Mouse (Mus musculus): ENCODE results near the gene Aig1. TPM values are rescaled to one million over a fixed set of nuclear protein-coding genes. Genes with fewer than 3 reads are reported as not detected.

Gene Aig1
- total and polyA plus RNA-seq, 2 experiments from 2014 or later = 98.2 to 129 TPM

DNA sequence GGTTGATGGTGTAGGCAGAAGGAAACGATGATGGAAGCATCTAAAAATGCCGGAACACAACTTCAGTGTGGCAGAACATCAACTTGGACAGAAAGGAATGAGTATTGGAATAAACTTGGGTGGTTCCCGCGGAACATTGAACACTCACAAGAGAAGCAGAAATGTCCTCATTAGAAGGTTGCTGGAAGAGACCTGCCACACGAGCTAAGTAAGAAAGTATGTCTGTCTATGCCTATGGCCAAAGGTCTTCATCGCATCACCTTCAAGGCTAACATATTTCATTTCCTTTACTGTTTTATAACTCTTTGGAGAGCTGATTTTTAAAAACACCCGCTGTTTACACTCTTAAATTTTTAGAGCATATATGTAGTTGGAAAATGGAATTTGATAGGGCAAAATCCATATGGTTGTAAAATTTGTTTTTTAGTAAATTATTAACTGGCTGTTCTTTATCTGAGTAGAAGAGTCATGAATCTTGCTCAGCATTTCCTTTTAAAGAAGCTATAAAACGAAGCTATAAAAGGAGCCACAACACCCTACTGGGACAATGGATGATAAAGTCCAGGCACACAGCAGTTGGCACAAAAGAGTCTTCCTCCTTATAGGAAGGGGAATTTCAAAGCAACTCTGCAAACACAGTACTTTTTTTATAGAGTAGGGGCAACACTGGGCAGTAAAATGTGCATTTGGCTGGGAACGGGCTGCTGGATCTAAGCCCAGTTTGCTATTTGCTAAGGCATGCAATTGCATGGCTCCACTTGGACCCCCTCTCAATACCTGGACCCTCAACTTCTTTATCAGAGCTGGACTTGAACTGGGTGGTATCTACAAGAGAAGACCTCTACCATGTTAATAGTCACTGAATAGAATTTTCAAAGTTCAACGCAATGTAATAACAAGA lies 14.4 kb upstream of the Aig1 start:
- no peaks in the 10 kb centered on the region for H3K27me3 ChIP-seq (ENCODE audit: insufficient read depth, low read length)
- 83% methylated on average over 10 of the region's 10 CpGs for WGBS
- H3K9me3 ChIP-seq (ENCODE audit: low read length) = no peaks in the 10 kb centered on the region
- DNase-seq (no peak), ATAC-seq (no peak)
- no peak overlapping the region for H3K9ac ChIP-seq
- H3K36me3 ChIP-seq (ENCODE audit: insufficient read depth) = no peaks in the 10 kb centered on the region
- no peak overlapping the region for H3K4me2 ChIP-seq (ENCODE audit: low read depth)
- no peaks in the 10 kb centered on the region for H3K4me1 ChIP-seq (ENCODE audit: insufficient read depth)
- no peak for TF ChIP-seq CTCF (IDR thresholded peaks at IDR 0.05; ENCODE audit: low read depth)
- H3K27ac ChIP-seq (ENCODE audit: low read depth, low read length) = no peak overlapping the region
- no peak overlapping the region for H3K4me3 ChIP-seq (ENCODE audit: low read depth, low read length)

DNA sequence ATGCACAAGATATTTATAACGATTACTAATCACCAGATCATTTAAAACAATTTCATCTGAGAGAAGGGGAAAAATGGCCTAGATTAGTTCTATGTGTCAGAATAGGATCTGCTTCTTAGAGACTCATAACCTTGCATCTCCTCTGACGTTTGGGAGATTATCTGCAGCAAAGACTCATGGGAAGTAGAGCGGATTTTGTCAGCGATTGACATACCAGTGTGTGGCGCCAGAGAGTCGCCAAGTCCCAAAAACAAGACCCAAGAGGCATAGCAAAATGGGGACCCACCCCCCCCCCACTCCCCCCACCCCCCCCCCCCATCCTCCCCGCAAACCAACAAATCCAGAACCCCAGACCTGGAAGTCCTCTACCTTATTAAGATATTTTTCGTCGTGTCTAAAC lies 13.7 kb upstream of the Aig1 start:
- H3K4me2 ChIP-seq (ENCODE audit: low read depth) = no peak overlapping the region
- no peak for ATAC-seq
- no peak overlapping the region for H3K4me3 ChIP-seq (ENCODE audit: low read depth, low read length)
- no peak for TF ChIP-seq CTCF (IDR thresholded peaks at IDR 0.05; ENCODE audit: low read depth)
- no peak overlapping the region for H3K27ac ChIP-seq (ENCODE audit: low read depth, low read length)
- DNase-seq = no peak
- no peaks in the 10 kb centered on the region for H3K27me3 ChIP-seq (ENCODE audit: insufficient read depth, low read length)
- no peaks in the 10 kb centered on the region for H3K4me1 ChIP-seq (ENCODE audit: insufficient read depth)
- H3K36me3 ChIP-seq (ENCODE audit: insufficient read depth) = no peaks in the 10 kb centered on the region
- 72% methylated on average over 9 of the region's 9 CpGs for WGBS
- no peaks in the 10 kb centered on the region for H3K9me3 ChIP-seq (ENCODE audit: low read length)
- no peak overlapping the region for H3K9ac ChIP-seq

DNA sequence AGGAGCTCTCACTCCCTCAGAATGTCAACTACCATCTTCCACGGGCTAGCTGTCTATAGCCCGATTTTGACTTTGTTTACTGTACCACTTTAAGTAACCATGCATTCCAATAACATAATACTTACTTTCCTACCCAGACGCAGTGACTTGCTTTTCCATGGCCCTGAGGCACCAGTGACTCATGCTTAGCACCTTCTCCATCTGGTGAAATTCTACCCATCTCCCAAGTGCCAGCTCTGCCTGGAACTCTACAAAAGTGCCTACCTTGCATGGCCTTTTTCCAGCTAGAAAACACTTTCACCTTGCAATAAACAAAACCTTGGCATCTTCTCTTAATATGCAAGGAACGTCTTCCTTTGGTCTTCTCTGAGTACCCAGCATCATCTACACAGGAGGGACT lies 9.9 kb upstream of the Aig1 start:
- Histone ChIP-seq H3K4me1 (ENCODE audit: insufficient read depth) (no peaks in the 10 kb centered on the region), H3K4me3 (ENCODE audit: low read depth, low read length) (no peak overlapping the region), H3K36me3 (ENCODE audit: insufficient read depth) (no peaks in the 10 kb centered on the region), H3K9me3 (ENCODE audit: low read length) (no peaks in the 10 kb centered on the region), H3K27ac (ENCODE audit: low read depth, low read length) (no peak overlapping the region), H3K4me2 (ENCODE audit: low read depth) (no peak overlapping the region), H3K9ac (no peak overlapping the region), H3K27me3 (ENCODE audit: insufficient read depth, low read length) (no peaks in the 10 kb centered on the region)
- no peak for DNase-seq
- no peak for ATAC-seq
- no peak for TF ChIP-seq CTCF (IDR thresholded peaks at IDR 0.05; ENCODE audit: low read depth)
- WGBS = 91% methylated on average over 4 of the region's 4 CpGs

DNA sequence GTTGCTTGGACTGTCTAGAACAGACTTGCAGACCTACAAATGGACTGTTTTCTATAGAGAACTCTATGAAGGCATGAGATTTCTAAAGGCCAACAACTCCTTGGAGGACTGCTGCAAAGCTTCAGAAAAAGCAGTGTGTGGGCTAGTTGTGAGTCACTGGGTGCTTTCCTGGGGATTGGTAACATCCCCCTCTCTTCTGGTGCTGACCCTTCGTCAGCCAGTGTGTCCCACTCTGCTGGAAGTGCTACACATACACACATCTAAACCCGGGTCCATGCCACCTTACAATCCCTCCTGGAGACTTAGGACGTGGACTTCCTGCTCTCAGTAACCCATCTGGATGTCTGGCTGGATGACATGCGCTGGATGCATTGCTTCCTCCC lies 6.2 kb upstream of the Aig1 start:
- no peaks in the 10 kb centered on the region for H3K9me3 ChIP-seq (ENCODE audit: low read length)
- DNase-seq (no peak), ATAC-seq (no peak)
- 81% methylated on average over 4 of the region's 4 CpGs for WGBS
- no peak overlapping the region for H3K27ac ChIP-seq (ENCODE audit: low read depth, low read length)
- H3K4me2 ChIP-seq (ENCODE audit: low read depth) = no peak overlapping the region
- H3K9ac ChIP-seq = no peak overlapping the region
- H3K27me3 ChIP-seq (ENCODE audit: insufficient read depth, low read length) = no peaks in the 10 kb centered on the region
- no peak overlapping the region for H3K4me3 ChIP-seq (ENCODE audit: low read depth, low read length)
- H3K4me1 ChIP-seq (ENCODE audit: insufficient read depth) = no peaks in the 10 kb centered on the region
- TF ChIP-seq CTCF (IDR thresholded peaks at IDR 0.05; ENCODE audit: low read depth) = no peak
- H3K36me3 ChIP-seq (ENCODE audit: insufficient read depth) = no peaks in the 10 kb centered on the region

DNA sequence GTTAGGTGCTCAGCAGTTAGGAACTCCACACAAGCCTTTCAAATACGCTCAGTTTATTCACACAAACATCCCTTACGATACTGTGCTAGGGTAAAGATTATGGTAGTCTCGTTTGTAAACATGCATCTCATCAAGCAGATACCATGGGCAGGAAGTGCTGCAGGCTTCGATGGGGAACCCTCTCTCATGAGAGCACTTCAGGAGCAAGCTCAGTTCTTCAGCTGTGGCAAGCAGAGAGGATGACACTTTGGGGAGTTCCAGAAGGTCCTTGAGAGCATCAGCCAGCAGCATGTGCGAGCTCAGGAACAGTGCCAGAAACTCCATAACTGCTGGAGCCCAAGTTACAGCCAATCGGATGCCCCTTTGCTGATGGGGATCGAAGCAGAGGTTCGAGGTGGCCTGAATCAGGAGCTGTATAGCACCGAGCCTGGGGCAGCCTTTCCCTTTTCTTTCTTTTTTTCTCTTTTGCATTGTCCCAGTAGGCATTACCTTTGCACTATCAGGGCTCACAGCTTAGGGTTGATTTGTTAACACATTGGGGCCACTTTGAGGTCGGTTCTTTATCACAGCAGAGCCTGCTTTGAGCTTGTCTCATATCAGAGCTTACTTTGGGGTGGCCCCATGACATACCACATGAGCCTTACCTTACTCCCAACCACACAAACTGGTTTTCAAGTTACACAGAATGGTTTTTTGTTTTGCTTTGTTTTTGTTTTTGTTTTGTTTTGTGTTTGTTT lies 5.7 kb upstream of the Aig1 start:
- Histone ChIP-seq H3K27ac (ENCODE audit: low read depth, low read length) (no peak overlapping the region), H3K4me3 (ENCODE audit: low read depth, low read length) (no peak overlapping the region), H3K4me1 (ENCODE audit: insufficient read depth) (no peaks in the 10 kb centered on the region), H3K9ac (no peak overlapping the region), H3K9me3 (ENCODE audit: low read length) (no peaks in the 10 kb centered on the region), H3K27me3 (ENCODE audit: insufficient read depth, low read length) (no peaks in the 10 kb centered on the region), H3K36me3 (ENCODE audit: insufficient read depth) (no peaks in the 10 kb centered on the region), H3K4me2 (ENCODE audit: low read depth) (no peak overlapping the region)
- DNase-seq (no peak), ATAC-seq (no peak)
- TF ChIP-seq CTCF (IDR thresholded peaks at IDR 0.05; ENCODE audit: low read depth) = no peak
- 80% methylated on average over 10 of the region's 10 CpGs for WGBS

DNA sequence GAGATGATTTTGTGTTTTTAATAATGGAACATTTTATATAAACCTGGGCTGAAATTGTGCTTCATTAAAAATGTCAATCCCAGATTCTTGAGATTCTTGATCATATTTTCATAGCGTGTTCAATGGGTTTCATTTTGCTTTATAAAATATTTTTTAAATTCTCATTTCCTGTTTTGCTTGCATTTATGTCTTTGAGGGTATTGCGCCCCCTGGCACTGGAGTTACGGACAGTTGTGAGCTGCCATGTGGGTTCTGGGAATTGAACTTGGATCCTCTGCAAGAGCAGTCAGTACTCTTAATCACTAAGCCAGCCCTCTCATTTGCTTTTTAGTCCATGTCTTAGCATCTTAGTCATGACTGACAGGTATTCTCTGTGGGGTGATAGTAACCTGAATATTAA lies 1.8 kb upstream of the Aig1 start:
- 85% methylated on average over 3 of the region's 3 CpGs for WGBS
- H3K36me3 ChIP-seq (ENCODE audit: insufficient read depth) = no peaks in the 10 kb centered on the region
- no peak overlapping the region for H3K9ac ChIP-seq
- TF ChIP-seq CTCF (IDR thresholded peaks at IDR 0.05; ENCODE audit: low read depth) = no peak
- no peak overlapping the region for H3K4me3 ChIP-seq (ENCODE audit: low read depth, low read length)
- H3K27me3 ChIP-seq (ENCODE audit: insufficient read depth, low read length) = no peaks in the 10 kb centered on the region
- H3K9me3 ChIP-seq (ENCODE audit: low read length) = no peaks in the 10 kb centered on the region
- ATAC-seq (no peak), DNase-seq (no peak)
- H3K27ac ChIP-seq (ENCODE audit: low read depth, low read length) = no peak overlapping the region
- H3K4me2 ChIP-seq (ENCODE audit: low read depth) = no peak overlapping the region
- 0 out of 2 replicates have a peak, but pooled peaks cover 7% of the 10 kb centered on the region for H3K4me1 ChIP-seq (ENCODE audit: insufficient read depth)
